Mouse (Mus musculus): Measurements from ENCODE around the gene Zfp526. TPM values are rescaled to one million over a fixed set of nuclear protein-coding genes. Genes with fewer than 3 reads are reported as not detected.

Zfp526 gene
- 10.1 and 10.3 TPM in 2 replicates for polyA plus RNA-seq (2012; rRNA removed)

DNA sequence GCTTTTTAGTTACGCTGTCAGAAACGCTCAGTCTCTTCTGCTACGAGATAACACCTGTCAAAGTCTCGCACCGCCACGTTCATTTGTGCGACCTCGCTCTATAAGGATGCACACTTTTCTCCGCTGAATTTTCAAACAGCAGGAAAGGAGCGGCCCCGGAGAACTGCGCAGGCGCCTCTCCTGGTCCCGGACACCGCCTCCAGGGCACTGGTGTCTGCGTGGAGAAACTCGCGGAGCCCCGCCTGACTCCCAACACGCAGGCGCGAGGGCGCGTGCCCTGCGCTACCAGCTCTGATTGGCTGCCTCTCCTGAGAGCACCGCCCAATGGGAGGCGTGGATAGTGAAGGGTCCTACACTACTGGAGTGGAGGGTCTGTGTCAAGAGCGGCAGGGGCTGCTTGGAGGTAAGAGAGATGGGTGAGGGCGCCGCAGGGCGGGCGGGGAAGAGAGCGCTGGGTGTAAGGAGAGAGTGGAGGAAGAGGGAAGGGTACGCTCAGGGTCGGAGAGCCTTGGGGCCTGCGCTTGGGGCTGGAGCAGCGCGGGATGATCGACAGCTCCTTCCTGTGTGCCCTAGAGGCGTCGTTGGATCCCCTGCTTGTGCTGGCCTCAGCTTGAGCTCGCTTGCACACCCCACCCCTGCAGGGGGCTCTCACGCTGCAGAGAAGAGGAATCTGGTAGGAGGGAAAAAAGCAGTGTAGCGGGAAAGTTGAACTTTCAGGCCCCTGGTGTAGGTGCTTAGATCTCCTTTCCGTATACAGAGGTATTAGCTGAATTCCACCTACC lies at the start of gene Zfp526:
TSS of gene Zfp526 (plus strand) at position 324 of the 782 bp plus-strand sequence.
- DNase-seq (ENCODE audit: low read depth), result no peak

GRCm38 (mm10) chr7:25172669-25173068 lies 48.6 kb upstream of the Zfp526 start:
- DNase-seq (ENCODE audit: low read depth), result no peak

GRCm38 (mm10) chr7:25174343-25174742 lies 46.9 kb upstream of the Zfp526 start:
- no peak for DNase-seq (ENCODE audit: low read depth)

GRCm38 (mm10) chr7:25178317-25178716 lies 42.9 kb upstream of the Zfp526 start:
- DNase-seq (ENCODE audit: low read depth), result no peak

- DNase-seq (ENCODE audit: low read depth), result no peak
Observed at GRCm38 (mm10) chr7:25178787-25179605, 42.2 kb upstream of the Zfp526 start.

GRCm38 (mm10) chr7:25179606-25180161 lies 41.5 kb upstream of the Zfp526 start, which contains the start of gene Pou2f2:
TSS of gene Pou2f2 (minus strand) at chr7:25179726.
- DNase-seq (ENCODE audit: low read depth), result no peak

- DNase-seq (ENCODE audit: low read depth), result no peak
Observed at GRCm38 (mm10) chr7:25180512-25180911, 40.7 kb upstream of the Zfp526 start.

DNA sequence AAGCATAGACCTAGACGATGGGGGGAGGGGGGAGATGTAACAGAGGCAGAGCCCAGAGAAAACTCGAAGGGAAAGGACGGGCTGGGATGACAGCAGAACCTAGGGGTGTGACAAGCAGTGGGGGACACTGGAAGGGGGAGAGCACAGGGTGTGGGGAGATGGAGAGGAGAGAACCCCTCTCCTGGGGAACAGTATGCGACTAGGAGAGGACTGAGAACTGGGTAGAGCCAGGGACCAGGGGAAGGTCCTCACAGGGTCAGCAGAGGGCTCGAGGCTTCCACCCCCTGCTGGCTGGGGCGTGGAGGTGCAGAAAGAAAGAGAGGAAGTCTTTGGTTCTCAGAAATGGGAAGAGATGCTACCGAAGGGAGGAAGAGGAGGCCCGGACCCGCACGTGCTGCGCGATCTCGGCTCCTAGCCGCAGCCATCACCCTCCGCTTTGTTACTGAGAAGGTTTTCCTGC lies 39.9 kb upstream of the Zfp526 start:
- DNase-seq (ENCODE audit: low read depth), result no peak

DNA sequence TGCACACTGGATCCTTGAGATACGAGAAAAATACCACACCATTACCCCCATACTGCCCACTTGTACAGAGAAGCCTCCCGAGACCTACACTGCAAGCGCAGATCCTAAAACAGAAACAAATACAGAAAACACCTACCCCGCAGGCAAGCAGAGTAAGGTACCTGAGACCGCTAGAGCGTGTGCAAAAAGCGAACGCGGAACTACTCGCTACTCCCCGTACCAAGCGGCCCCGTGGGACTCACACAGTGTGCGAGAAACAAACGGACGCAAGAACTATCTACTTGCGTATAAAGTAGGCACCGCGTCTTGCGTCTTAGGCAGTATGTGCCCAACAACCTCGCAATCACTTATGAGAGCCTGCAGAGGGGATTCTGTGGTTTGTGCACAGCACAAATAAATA lies 39.4 kb upstream of the Zfp526 start:
- no peak for DNase-seq (ENCODE audit: low read depth)

DNA sequence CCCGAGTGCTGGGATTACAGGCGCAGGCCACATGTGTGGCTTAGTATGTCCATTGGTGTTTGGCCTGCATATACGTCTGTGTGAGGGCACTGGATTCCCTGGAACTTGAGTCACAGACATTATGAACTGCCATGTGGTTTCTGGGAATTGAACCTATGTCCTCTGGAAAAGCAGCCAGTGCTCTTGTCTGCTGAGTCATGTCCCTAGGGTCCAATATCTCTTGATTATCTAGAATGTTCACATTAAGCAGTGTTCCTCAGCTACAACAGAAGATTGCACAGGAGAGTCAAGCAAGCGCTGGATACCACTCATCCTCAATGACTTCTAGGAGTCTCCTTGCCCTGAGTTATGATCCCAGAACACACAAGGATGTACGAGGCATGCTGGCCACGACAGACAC lies 37.1 kb upstream of the Zfp526 start:
- DNase-seq (ENCODE audit: low read depth), result no peak

- no peak for DNase-seq (ENCODE audit: low read depth)
Observed at GRCm38 (mm10) chr7:25187662-25188650, 33.3 kb upstream of the Zfp526 start.

GRCm38 (mm10) chr7:25190806-25191205 lies 30.4 kb upstream of the Zfp526 start:
- DNase-seq (ENCODE audit: low read depth), result no peak

GRCm38 (mm10) chr7:25192110-25192509 lies 29.1 kb upstream of the Zfp526 start:
- no peak for DNase-seq (ENCODE audit: low read depth)

- no peak for DNase-seq (ENCODE audit: low read depth)
Observed at GRCm38 (mm10) chr7:25195148-25195547, 26.1 kb upstream of the Zfp526 start.

- no peak for DNase-seq (ENCODE audit: low read depth)
Observed at GRCm38 (mm10) chr7:25196107-25196506, 25.1 kb upstream of the Zfp526 start.

GRCm38 (mm10) chr7:25197384-25198018 lies 23.7 kb upstream of the Zfp526 start:
- DNase-seq (ENCODE audit: low read depth), result no peak

GRCm38 (mm10) chr7:25203624-25204023 lies 17.6 kb upstream of the Zfp526 start:
- DNase-seq (ENCODE audit: low read depth), result no peak

DNA sequence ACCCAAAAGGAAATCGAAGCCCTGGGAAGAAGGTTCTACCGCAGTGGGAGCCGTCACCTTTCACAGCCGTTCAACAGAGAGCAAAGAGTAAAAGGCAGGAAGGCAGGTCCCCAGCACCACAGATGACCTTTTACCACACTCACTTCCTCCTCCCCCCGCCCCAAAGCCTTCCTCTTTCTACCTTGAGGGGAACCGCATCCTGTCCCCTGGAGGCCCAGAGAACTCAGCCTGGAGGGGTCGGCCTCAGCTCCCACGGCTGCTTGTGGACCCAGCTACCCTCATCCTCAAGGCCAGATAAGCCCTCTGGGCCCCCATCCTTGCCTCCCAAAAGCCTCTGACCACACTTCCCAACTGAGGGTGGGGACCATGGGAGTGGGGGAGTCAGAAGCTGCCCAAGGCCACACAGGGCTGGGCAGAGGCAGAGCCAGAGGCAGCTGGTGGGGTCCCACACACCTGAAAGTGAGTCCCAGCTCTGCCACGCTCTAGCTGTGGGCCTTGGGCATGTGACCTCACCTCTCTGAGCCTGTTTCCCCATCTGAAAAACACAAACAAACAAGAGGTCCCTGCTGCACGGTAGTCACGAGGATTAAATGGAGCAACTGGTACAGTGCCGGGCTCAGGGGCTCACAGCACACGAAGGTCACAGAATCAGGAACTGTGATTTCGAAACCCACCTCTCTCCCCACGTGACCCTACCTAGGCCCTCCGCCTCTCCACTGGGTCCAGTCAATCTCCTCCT lies 15.7 kb upstream of the Zfp526 start:
- DNase-seq (ENCODE audit: low read depth), result no peak

DNA sequence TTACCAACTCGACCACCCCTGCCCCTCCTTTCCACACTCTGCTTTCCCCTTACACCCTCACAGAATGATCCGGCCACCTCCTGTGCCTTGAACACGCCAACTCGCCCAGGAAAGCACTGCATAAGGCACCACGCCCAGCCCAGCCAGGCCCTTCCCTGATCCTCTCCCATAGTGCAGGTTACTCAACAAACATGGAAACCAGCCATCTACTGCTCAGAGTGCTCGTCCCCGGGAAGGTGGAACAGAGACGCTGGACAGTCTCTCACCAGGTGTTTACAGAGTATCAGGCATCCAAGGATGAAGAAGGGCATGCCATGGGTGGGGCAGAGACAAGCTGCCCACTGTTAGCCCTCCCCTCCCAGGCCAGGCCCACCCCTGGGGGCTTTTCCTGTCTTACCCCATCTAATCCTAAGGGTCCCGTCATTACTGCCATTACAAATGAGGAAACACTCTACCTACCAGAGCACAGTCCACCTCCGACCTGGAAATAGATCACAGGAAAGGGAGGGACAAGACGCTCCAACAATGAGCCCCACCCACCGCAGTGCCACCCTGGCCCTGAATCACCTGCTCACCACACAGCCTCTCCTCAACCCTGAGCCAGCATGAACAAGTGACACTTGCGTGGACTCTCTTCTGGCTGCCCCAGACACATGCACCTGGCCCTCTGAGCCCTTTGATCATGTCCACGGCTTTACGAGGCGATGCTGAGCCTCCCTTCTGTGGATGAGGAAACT lies 15.0 kb upstream of the Zfp526 start:
- no peak for DNase-seq (ENCODE audit: low read depth)
